In the genomic region with DNA sequence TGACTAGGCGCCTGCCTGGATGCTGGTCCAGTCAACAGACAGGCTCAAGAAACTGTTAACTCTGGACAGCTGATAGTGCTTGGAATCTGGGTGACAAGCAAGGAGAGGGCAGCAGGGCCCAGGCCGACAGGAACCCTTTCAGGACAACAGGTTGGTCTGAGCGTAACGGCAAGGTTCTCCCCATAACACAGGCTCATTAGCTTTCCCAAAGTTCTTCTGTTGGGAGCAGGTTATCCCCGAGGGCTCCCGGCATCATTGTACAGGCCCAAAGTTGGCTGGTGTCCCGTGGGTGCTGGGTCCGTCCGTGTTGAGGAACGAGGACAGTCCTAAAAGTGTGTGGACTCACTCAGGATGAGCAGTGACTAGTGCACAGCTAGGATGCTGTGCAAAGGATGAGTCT, we compare ENCODE assay signal across 8 mouse cellular contexts. TPM values are rescaled to one million over a fixed set of nuclear protein-coding genes. Genes with fewer than 3 reads are reported as not detected.
DNase-seq lines count a peak whose midpoint lies in the region; ATAC-seq and TF ChIP-seq lines count a peak whose summit lies in the region.

No protein-coding gene starts in this region.

- 7% methylated on average over 10 of the region's 10 CpGs for WGBS in hindbrain, embryonic 11.5 days
- WGBS in liver, postnatal 0 days (ENCODE audit: insufficient replicate concordance), result 45% methylated on average over 10 of the region's 10 CpGs

- H3K4me1 ChIP-seq in ES-E14 (ENCODE audit: control insufficient read depth in 2 of 2, insufficient read depth in 2 of 2, low read length in 2 of 2, poor library complexity in 1 of 2), result peaks cover 3 to 45% of the 10 kb centered on the region in 2 experiments; a peak in 3 of 4 replicates
- H3K4me1 ChIP-seq in hindbrain, embryonic 11.5 days (replicated peaks; ENCODE audit: control insufficient read depth, insufficient read depth, low read length), result peaks cover 13% of the 10 kb centered on the region
- H3K4me1 ChIP-seq in liver, postnatal 0 days (ENCODE audit: insufficient read depth), result peaks cover 55% of the 10 kb centered on the region

- peaks cover 9% of the 10 kb centered on the region; the same call in 1 of the 2 replicates for H3K36me3 ChIP-seq in ES-E14 (ENCODE audit: control insufficient read depth, insufficient read depth, low read length, poor library complexity, severe bottlenecking)
- H3K36me3 ChIP-seq in hindbrain, embryonic 11.5 days (ENCODE audit: control insufficient read depth, insufficient read depth, low read length), result no peaks in the 10 kb centered on the region
- 0 out of 2 replicates have a peak, but pooled peaks cover 5% of the 10 kb centered on the region for H3K36me3 ChIP-seq in liver, postnatal 0 days (replicated peaks; ENCODE audit: insufficient read depth, low read length)

- peak overlapping the region; percentile 77 for H3K9ac ChIP-seq in ES-E14 (ENCODE audit: insufficient read depth, low read depth, low read length, poor library complexity, severe bottlenecking)
- peak overlapping the region; percentile 3; the same call in 1 of the 2 replicates for H3K9ac ChIP-seq in hindbrain, embryonic 11.5 days (ENCODE audit: low read depth, low read length)
- peak overlapping the region; percentile 71 for H3K9ac ChIP-seq in liver, postnatal 0 days (replicated peaks)

- no peak overlapping the region for H3K27ac ChIP-seq in ES-E14 (ENCODE audit: insufficient read depth, low read depth, low read length, poor library complexity, severe bottlenecking)
- no peak overlapping the region for H3K27ac ChIP-seq in hindbrain, embryonic 11.5 days (ENCODE audit: low read depth, low read length)
- peak overlapping the region; percentile 68 for H3K27ac ChIP-seq in liver, postnatal 0 days (ENCODE audit: low read depth)

- H3K27me3 ChIP-seq in hindbrain, embryonic 11.5 days (ENCODE audit: control insufficient read depth, insufficient read depth, low read length), result peaks cover 4% of the 10 kb centered on the region; the same call in 1 of the 2 replicates
- no peaks in the 10 kb centered on the region; the same call in 1 of the 2 replicates for H3K27me3 ChIP-seq in liver, postnatal 0 days (ENCODE audit: insufficient read depth, low read length)

- ATAC-seq in hindbrain, embryonic 11.5 days (ENCODE audit: low FRiP score), result no peak
- no peak for ATAC-seq in liver, postnatal 0 days
- ATAC-seq in erythroid progenitor cell, adult 5-6 weeks (replicated peaks; ENCODE audit: low FRiP score, poor library complexity, severe bottlenecking), result no peak

- H3K9me3 ChIP-seq in ES-E14 (ENCODE audit: control insufficient read depth, insufficient read depth, low read depth, low read length), result no peaks in the 10 kb centered on the region
- H3K9me3 ChIP-seq in hindbrain, embryonic 11.5 days (ENCODE audit: control insufficient read depth, low read length), result no peaks in the 10 kb centered on the region
- H3K9me3 ChIP-seq in liver, postnatal 0 days (ENCODE audit: low read length), result no peaks in the 10 kb centered on the region

- TF ChIP-seq EP300 in liver, postnatal 0 days (IDR thresholded peaks at IDR 0.05; ENCODE audit: low read depth), result no peak

- no peak for TF ChIP-seq CTCF in liver, postnatal 0 days (IDR thresholded peaks at IDR 0.05; ENCODE audit: low read depth)

- peak overlapping the region; percentile 52 for H3K4me2 ChIP-seq in hindbrain, embryonic 11.5 days (replicated peaks; ENCODE audit: low read depth, low read length)
- H3K4me2 ChIP-seq in liver, postnatal 0 days (ENCODE audit: low read depth, low read length), result peak overlapping the region; percentile 87

- peak; percentile 36 for DNase-seq in gastrocnemius, postnatal 10 days
- DNase-seq in gastrocnemius, postnatal 4 days (ENCODE audit: low spot score in 2 of 2), result no peak
- DNase-seq in ES-E14 (ENCODE audit: low read depth, low spot score), result no peak
- peak; percentile 40 for DNase-seq in hindbrain, embryonic 11.5 days (ENCODE audit: low spot score)
- peak; percentile 16 for DNase-seq in liver, postnatal 0 days
- no peak for DNase-seq in adrenal gland, postnatal 14 days
- no peak for DNase-seq in cerebellum, adult 9-10 months

- H3K4me3 ChIP-seq in ES-E14 (ENCODE audit: insufficient read depth in 1 of 2, low read depth in 1 of 2, low read length in 2 of 2, poor library complexity in 1 of 2, severe bottlenecking in 1 of 2), result peak overlapping the region; percentile 76 to 86
- peak overlapping the region; percentile 47 for H3K4me3 ChIP-seq in hindbrain, embryonic 11.5 days (ENCODE audit: low read depth, low read length)
- H3K4me3 ChIP-seq in liver, postnatal 0 days (ENCODE audit: low read depth, low read length), result peak overlapping the region; percentile 58

- in situ Hi-C loops in ES-E14 (cut with MboI; ENCODE audit: low sequenced_read_pairs in 2 of 2, unreplicated experiment in 2 of 2), result no loop called here

TF ChIP-seq in ES-E14, 5 proteins besides CTCF, POLR2A, EP300 and RAD21:
- TF ChIP-seq CHD2 (IDR thresholded peaks at IDR 0.05; ENCODE audit: low read depth, low read length), result no peak
- TF ChIP-seq HCFC1 (IDR thresholded peaks at IDR 0.05; ENCODE audit: borderline replicate concordance, insufficient read depth, low read length), result no peak
- no peak for TF ChIP-seq ZNF384 (IDR thresholded peaks at IDR 0.05; ENCODE audit: low read depth, low read length)
- no peak for TF ChIP-seq ZC3H11A (IDR thresholded peaks at IDR 0.05; ENCODE audit: borderline replicate concordance, low read depth, low read length)
- no peak for TF ChIP-seq MAFK (IDR thresholded peaks at IDR 0.05; ENCODE audit: insufficient read depth, low read depth, low read length)

RNA-seq across cellular contexts. Expression of a gene that starts 1.6 kb away (rescaled TPM):
- 100 to 1,000 TPM; 193 to 232 TPM for total RNA-seq in gastrocnemius, postnatal 10 days (2021)
- 100 to 1,000 TPM; 151 to 160 TPM for total RNA-seq in gastrocnemius, postnatal 4 days (2021)
- total RNA-seq in ES-E14 (2012; rRNA removed), result 261 and 568 TPM in 2 replicates
- 25.8 and 32.0 TPM in 2 replicates for polyA plus RNA-seq in hindbrain, embryonic 11.5 days (2014; fragmentation: Nextera tagmentation; extraction: Ambion mirVana)
- polyA plus RNA-seq in liver, postnatal 0 days (2015; fragmentation: Nextera tagmentation; extraction: Ambion mirVana), result 9.9 and 13.9 TPM in 2 replicates
- total RNA-seq in adrenal gland, postnatal 14 days (2021), result 10.6 and 14.0 TPM in 2 replicates
- 4.7 and 5.4 TPM in 2 replicates for total RNA-seq in erythroid progenitor cell, adult 5-6 weeks (2015; ENCODE audit: low replicate concordance)
- 0.98 and 3.3 TPM in 2 replicates for total RNA-seq in erythroid progenitor cell, adult 5-6 weeks (2017; ENCODE audit: low replicate concordance)

RNA-seq across cellular contexts. Expression of a gene that starts 17.2 kb away (rescaled TPM):
- 1 to 10 TPM; 2.5 to 4.8 TPM for total RNA-seq in gastrocnemius, postnatal 10 days (2021)
- 1 to 10 TPM; 6.2 TPM for total RNA-seq in gastrocnemius, postnatal 4 days (2021)
- 1.8 and 3.0 TPM in 2 replicates for total RNA-seq in ES-E14 (2012; rRNA removed)
- 3.9 and 4.7 TPM in 2 replicates for polyA plus RNA-seq in hindbrain, embryonic 11.5 days (2014; fragmentation: Nextera tagmentation; extraction: Ambion mirVana)
- polyA plus RNA-seq in liver, postnatal 0 days (2015; fragmentation: Nextera tagmentation; extraction: Ambion mirVana), result 1.2 and 1.4 TPM in 2 replicates
- total RNA-seq in adrenal gland, postnatal 14 days (2021), result 12.6 and 17.7 TPM in 2 replicates
- total RNA-seq in erythroid progenitor cell, adult 5-6 weeks (2015; ENCODE audit: low replicate concordance), result 6.7 and 11.2 TPM in 2 replicates
- 12.1 and 13.5 TPM in 2 replicates for total RNA-seq in erythroid progenitor cell, adult 5-6 weeks (2017; ENCODE audit: low replicate concordance)

RNA-seq across cellular contexts. Expression of a gene that starts 41.3 kb away (rescaled TPM):
- total RNA-seq in gastrocnemius, postnatal 10 days (2021), result 10 to 100 TPM; 67.8 to 77.3 TPM
- total RNA-seq in gastrocnemius, postnatal 4 days (2021), result 100 to 1,000 TPM in 1 of 2 experiments, 10 to 100 TPM in 1; 85.4 to 111 TPM
- total RNA-seq in ES-E14 (2012; rRNA removed), result 50.8 and 60.7 TPM in 2 replicates
- polyA plus RNA-seq in hindbrain, embryonic 11.5 days (2014; fragmentation: Nextera tagmentation; extraction: Ambion mirVana), result 58.4 and 71.3 TPM in 2 replicates
- 29.9 and 30.0 TPM in 2 replicates for polyA plus RNA-seq in liver, postnatal 0 days (2015; fragmentation: Nextera tagmentation; extraction: Ambion mirVana)
- total RNA-seq in adrenal gland, postnatal 14 days (2021), result 124 and 135 TPM in 2 replicates
- total RNA-seq in erythroid progenitor cell, adult 5-6 weeks (2015; ENCODE audit: low replicate concordance), result 7.6 and 27.7 TPM in 2 replicates
- 17.3 and 26.2 TPM in 2 replicates for total RNA-seq in erythroid progenitor cell, adult 5-6 weeks (2017; ENCODE audit: low replicate concordance)

Comparison
In these comparisons a context has a peak if more than half of its experiments do, and no peak if none do; other contexts are left out.
1. DNase-seq: peak in gastrocnemius, postnatal 10 days (single experiment), hindbrain, embryonic 11.5 days (single experiment) and liver, postnatal 0 days (single experiment); none in gastrocnemius, postnatal 4 days (0 of 2), ES-E14 (single experiment), adrenal gland, postnatal 14 days (single experiment) and cerebellum, adult 9-10 months (single experiment).
2. H3K9ac ChIP-seq: peak in every context shown above with its lines; median percentile 77 in ES-E14; 71 in liver, postnatal 0 days; 3 in hindbrain, embryonic 11.5 days.
3. RNA of a gene that starts 1.6 kb away (total RNA-seq): 261 to 568 TPM in ES-E14, 193 to 232 TPM in gastrocnemius, postnatal 10 days and 151 to 160 TPM in gastrocnemius, postnatal 4 days; 10.6 to 14.0 TPM in adrenal gland, postnatal 14 days and 0.98 to 5.4 TPM in erythroid progenitor cell, adult 5-6 weeks; every median in the first group is over 10 times any median in the second.
4. Peak in every context shown above with its lines, with median percentiles within 50 percentile points of each other: H3K4me3 ChIP-seq.